Mouse (Mus musculus) liver, embryonic 14.5 days (tissue): ENCODE measurements at regions not wholly inside any gene's neighbourhood (a gene's known extent, or its start where the extent isn't known, plus 50 kb on each side); places are given as distances from the start of the nearest gene placed in this dataset.
A peak's percentile ranks its signal among the peaks of the same experiment; 100 is the strongest.

Source experiments
- CTCF ChIP-seq: IDR thresholded peaks from 2 replicates; pipeline ENCODE4 v1.5.1; 2016; ENCODE audit warnings: antibody characterized with exemption, low read depth, control low read depth
- EP300 ChIP-seq: IDR thresholded peaks from 2 replicates; pipeline ENCODE4 v1.6.1; 2016; ENCODE audit warnings: antibody characterized with exemption, low read depth

DNA sequence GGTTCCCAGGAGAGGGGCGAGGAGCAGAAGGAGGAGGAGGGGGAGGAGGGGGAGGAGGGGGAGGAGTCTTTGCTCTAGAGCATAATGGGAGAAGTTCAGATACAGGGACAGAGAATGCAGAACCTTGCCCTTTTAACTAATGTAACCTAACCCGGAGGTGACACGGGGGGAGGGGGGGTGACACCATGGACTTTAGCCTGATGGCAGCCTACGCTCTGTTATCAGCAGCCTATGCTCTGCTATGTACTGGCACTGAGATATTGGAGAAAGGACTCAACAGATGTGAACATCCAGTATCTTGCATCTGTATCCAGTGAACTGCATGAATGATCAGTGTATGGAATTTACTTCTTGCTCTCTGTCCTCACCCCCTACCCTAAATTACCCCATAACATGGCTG lies 77.7 kb upstream of the S1pr1 start:
- no peak for TF ChIP-seq CTCF
- peak; percentile 13; the same call in 1 of the 2 replicates for TF ChIP-seq EP300
